Mouse (Mus musculus) Muller cell, postnatal 12 days (primary cell): Measurements from ENCODE around the gene Serpinb3d.
"Not testable (repeated sequence)": the region's sequence is repeated elsewhere in the genome, so short reads cannot be mapped to it uniquely, and the experiment has no call there.

Experiments
- DNase-seq: peaks from one replicate; pipeline ENCODE4 v3.0.0-alpha.2; 2015; ENCODE audit errors: inconsistent ontology term

Serpinb3d gene

DNA sequence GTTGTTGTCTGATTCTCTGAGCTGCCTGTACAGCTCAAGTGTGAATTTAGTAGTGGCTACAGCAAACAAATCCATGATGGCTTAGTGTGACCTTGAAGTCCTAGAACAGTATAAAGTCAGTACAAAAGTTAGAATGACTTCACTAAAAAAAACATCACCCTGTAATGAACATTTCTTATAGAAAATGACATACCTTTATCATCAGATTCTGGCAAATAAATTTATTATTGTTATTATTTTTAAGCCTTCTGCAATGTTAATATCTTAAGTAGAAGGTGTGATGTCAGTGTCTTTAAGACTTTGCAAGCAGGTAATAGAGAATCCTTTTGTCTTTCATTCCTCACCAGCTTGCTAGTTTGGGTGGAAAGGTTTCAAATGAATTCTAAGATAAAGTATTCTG lies at the start of gene Serpinb3d:
Gene Serpinb3d (minus strand): TSS at position 101 of the 400 bp plus-strand sequence.
- no peak for DNase-seq

DNA sequence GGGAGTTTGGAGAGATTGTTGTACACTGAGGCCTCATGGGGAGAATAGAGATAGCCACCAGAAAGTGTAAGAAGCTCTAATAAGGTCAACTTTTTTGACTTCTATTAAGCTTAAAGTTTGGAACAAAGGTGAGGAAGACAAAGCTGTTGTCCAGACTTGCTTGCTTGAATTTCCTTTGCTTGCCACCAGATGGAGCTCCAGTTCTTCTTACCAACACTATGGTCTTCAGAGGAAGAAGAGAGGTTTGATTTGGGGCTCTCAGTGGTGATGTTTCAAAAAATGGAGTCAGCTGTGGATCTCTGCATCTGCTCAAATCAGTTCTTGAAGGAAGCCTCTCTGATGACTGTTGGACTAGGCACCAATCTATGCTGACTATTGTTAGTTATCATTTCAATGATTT lies 44.1 kb upstream of the Serpinb3d start:
- DNase-seq: not testable (repeated sequence)

DNA sequence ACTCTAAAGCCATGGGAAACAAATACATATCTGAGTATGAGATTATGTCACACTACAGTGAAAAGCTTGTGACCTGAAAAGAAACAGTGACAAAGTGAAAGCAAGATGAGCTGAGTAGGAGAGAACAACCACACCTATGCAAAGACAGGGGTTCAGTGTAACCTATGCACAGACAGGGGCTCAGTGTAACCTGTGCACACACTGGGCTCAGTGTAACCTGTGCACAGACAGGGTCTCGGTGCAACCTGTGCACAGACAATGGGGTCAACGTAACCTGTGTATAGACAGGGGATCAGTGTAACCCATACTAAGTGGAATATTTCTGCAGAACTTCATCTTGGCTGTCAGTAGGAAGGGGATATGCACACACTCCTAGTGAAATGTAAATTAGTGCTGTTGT lies 15.1 kb upstream of the Serpinb3d start:
- DNase-seq: no peak

DNA sequence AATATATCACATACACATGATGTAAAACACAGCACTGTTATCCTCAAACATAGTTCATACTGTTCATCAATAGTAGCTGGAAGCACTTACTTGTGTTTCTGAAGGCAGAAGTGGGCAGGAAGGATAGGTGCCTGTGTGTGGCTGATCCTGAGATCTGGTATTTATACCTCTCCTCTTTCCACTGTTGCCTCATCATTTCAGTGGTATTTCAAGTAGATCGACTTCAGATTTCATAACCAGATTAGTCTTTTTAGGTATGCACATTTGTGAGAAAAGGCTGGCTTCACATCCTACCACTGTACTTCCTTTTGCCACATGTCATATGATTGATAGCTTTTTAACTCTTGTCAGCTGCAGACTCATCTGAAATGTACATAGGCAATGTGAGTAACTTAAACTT lies 31.1 kb downstream of the Serpinb3d start, which contains the start of gene Serpinb3a:
Gene Serpinb3a (minus strand): TSS at position 101 of the 400 bp plus-strand sequence.
- DNase-seq: no peak

GRCm38 (mm10) chr1:107034236-107034635 lies 49.1 kb downstream of the Serpinb3d start:
- DNase-seq: not testable (repeated sequence)
